Mouse (Mus musculus): ENCODE results near the gene Cinp.
"Not testable (repeated sequence)": the region's sequence is repeated elsewhere in the genome, so short reads cannot be mapped to it uniquely, and the experiment has no call there.

Gene Cinp

GRCm38 (mm10) chr12:110861256-110861655, 27.7 kb downstream of the Cinp start:
- DNase-seq (ENCODE audit: extremely low read depth, insufficient read length, low spot score): no peak

- DNase-seq (ENCODE audit: extremely low read depth, insufficient read length, low spot score): no peak
These were observed 28.7 kb downstream of the Cinp start for GRCm38 (mm10) chr12:110860293-110860692.

- DNase-seq (ENCODE audit: extremely low read depth, insufficient read length, low spot score): not testable (repeated sequence)
These were observed 30.3 kb downstream of the Cinp start for GRCm38 (mm10) chr12:110858681-110859080.

DNA sequence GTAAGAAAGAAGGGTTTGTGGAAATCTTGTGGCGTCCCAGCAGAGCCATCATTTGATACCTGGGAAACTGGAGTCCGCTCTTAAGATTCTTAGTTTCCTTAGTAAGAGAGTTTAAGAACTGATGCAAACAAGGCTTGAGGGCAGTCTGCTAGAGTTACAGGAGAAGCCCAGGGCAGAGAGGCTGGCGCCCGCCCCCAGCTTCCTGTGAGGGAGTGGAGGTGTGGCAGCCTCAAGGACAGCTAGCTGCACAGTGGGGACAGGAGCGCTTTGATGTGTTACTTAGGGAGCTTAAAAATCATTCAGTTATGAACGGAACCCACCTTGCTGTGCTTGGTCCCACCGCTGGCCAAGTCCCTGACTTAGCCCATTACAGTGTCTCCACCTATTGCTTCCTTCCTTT, 31.7 kb downstream of the Cinp start:
- DNase-seq (ENCODE audit: extremely low read depth, insufficient read length, low spot score): no peak

DNA sequence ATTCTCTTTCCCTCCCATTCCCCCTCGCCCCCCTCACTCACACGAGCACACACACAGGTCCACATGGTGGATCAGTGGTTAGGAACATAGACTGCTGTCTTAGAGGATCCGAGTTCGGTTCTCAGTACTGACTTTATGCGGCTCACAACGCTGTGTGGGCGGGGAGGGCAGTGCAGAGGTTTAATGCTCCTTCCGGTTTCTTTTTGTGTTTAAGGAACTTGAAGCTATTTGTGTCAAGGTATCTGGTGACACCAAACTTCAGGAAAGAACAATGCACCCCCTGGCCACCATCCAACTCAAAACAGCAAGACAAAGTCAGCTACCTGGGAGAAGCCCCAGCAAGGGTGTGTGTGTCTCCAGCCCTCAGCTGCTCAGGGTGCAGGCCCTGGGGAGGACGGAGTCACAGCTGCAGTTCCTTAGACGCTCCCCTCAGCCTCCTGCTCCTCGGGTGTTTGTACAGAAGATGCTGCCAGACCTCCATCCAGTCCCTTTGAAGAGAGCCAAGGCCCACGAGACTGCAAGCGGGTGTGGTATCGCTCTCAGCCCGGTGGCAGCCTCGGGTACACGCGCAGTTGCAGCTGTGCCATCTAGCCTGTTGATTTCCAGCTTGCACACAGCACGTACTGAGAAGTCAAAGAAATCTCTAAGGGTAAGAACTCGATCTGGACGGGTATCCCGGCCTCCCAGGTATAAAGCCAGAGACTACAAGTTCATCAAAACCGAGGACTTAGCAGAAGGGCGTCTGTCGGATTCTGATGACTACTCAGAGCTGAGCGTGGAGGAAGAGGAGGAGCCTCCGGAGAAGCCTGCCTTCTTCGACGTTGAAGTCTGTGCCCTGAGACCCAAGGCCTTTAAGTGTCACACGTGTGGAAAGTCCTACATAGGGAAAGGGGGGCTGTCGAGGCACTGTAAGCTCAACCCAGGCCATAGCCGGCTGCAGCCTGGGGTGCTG, 33.9 kb downstream of the Cinp start:
- no peak for DNase-seq (ENCODE audit: extremely low read depth, insufficient read length, low spot score)

DNA sequence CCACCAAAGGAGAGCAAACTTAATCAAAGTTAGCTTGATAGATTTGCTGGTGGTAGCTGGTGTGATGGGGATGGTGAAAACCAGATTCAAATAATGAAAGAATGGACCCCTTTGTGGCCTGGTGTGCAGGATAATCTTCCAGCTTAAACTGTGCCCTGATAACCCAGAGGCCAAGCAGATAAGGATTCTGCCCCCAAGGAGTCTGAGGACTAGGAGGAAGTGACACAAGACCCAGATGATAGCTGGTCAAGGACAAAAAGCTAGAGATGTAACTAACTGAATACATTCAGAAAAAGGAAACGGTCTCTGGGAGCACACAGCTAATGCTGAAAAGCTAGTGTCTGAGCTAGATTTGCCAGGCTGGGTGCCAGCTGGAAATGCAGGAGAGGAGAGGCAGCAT, 37.0 kb downstream of the Cinp start:
- no peak for DNase-seq (ENCODE audit: extremely low read depth, insufficient read length, low spot score)

- no peak for DNase-seq (ENCODE audit: extremely low read depth, insufficient read length, low spot score)
These were observed 37.5 kb downstream of the Cinp start for GRCm38 (mm10) chr12:110851414-110851813.

GRCm38 (mm10) chr12:110850929-110851256, 38.1 kb downstream of the Cinp start:
- DNase-seq (ENCODE audit: extremely low read depth, insufficient read length, low spot score): no peak

DNA sequence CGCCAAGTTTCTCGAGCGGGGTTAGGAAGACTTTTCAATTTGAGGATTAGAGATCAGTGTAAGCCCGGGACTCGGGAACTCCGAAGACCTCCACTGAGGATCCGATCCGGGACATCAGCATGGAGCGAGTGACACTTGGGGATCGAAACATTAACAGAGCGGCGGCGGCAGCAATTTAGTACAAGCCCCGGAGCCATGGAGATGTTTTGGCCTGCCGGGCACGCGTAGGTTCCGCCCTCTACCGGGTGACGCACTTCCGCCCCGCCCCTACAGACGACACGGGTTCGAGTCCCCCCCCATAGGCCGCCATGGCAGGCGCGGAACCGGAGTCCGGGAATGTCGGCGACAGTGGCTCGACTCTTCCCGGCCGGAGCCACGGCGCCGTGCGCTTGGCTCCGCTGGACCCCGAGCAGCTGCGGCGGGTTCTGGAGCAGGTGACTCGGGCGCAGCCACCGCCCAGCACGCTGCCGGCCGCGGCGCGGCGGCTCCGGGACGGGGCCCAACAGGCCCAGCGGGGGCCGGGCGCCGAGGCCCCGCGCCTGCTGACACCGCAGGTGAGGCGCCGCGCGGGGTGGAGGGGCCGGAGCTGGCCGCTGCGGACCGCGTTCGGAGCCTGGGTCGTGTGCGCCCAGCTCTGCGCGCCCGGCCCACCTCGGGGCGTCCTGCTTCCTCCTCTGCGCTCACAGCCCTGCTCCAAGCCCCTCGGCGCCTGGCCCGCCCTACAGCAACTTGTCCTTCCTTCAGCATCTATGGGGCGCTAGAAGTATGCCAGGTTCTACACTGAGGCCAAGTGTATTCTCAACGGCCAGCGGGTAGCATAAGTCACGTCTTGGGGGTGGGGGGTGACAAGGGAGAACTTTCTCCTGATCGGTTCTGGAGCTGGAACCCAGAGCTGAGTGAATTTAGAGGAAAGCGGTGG, 38.7 kb downstream of the Cinp start, which contains the start of gene Zfp839:
Zfp839 (plus strand) TSS at position 244 of the 919 bp plus-strand sequence.
- DNase-seq (ENCODE audit: extremely low read depth, insufficient read length, low spot score): peak; percentile 84

GRCm38 (mm10) chr12:110846191-110846765, 42.7 kb downstream of the Cinp start:
- no peak for DNase-seq (ENCODE audit: extremely low read depth, insufficient read length, low spot score)

GRCm38 (mm10) chr12:110845131-110845880, 43.6 kb downstream of the Cinp start:
- DNase-seq (ENCODE audit: extremely low read depth, insufficient read length, low spot score): peak; percentile 90

GRCm38 (mm10) chr12:110844227-110845130, 44.5 kb downstream of the Cinp start:
- DNase-seq (ENCODE audit: extremely low read depth, insufficient read length, low spot score): no peak

GRCm38 (mm10) chr12:110843194-110844048, 45.5 kb downstream of the Cinp start:
- DNase-seq (ENCODE audit: extremely low read depth, insufficient read length, low spot score): peak; percentile 85

DNA sequence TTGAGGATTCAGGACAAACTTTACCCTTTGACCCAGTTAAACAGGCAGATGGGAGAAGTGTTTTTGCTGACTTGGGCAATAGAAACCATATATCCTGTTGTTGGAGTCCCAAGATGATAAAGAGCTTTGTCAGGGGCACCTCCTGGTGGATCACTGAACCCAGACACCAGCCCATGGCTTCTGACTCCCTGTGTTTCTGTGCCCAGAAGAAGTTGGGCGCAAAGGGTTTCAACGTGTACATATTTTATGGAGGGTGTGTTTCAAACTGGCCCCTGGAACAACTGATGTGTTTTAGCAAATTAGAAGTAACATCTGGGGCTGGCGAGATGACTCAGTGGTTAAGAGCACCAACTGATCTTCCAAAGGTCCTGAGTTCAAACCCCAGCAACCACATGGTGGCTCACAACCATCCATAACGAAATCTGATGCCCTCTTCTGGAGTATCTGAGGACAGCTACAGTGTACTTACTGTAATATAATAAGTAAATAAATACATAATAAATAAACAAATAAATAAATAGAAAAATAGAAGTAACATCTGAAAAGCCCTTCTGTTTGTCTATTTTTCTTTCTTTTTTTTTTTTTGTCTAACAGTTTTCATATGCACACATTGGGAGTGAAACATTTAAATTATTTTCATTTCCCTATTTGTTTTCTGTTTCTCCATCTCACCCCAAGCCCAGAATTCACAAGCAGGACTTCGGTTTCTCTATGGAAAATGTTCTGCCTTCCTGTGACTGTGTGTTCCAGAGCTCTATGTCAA, 47.0 kb downstream of the Cinp start:
- DNase-seq (ENCODE audit: extremely low read depth, insufficient read length, low spot score): peak; percentile 31

DNA sequence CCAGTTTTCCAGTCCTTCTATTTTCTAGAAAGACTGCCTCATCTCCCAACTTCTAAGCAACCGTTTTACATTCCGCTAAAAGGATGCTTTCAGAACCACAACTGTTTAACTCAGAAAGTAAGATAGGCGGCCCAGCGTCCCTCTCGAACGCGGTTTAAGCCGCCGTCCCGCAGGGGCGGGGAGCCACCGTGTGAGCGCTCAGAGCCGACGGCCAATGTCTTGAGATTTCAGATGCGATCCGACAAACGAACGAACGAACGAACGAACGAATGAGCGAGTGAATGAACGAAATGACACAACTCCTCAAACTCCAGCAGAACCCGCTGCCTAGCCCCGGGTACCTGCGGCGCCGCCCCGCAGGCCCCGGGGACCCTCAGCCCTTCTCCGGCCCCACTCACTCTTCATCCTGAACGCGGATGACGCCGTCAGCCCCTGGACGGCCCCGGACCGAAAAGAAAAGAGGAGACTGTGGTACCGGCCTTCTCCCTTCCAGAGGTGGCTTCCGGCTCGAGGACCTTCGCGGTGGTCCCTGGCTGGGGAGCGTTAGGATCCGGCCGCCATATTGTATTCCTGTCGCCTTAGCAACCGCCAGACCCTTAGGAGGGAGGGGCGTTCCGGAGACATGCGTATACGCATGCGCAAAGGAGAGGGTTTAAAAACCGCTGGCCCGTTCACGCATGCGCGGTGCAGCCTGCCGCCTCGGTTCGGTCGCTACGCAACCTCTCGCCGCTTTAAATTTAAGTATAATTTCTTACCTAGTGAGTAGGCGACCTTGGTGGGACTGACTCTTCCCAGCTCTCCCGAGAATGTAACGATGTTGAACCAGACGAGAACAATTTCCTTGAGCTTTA, 48.4 kb downstream of the Cinp start, which contains the start of gene Mok:
Mok (minus strand) TSS at position 592 of the 851 bp plus-strand sequence.
- peak; percentile 87 for DNase-seq (ENCODE audit: extremely low read depth, insufficient read length, low spot score)

DNA sequence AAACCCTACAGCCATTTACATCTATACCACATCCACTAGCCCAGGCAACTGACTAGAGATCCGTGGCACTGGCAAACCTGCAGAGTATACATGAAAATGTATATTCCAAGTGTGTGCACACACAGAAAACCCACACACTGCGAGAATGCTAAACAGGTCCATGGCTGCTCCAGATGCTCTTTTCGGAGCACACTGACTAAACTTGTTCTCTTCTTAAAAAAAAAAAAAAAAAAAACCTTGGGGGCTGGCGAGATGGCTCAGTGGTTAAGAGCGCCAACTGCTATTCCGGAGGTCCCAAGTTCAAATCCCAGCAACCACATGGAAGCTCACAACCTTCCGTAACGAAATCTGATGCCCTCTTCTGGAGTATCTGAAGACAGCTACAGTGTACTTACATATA, 51.1 kb downstream of the Cinp start:
- no peak for DNase-seq (ENCODE audit: extremely low read depth, insufficient read length, low spot score)

Data from 3134 (cell line).